Mouse (Mus musculus): ENCODE measurements around the gene Snrnp25. TPM values are rescaled to one million over a fixed set of nuclear protein-coding genes. Genes with fewer than 3 reads are reported as not detected.

Snrnp25 gene
- total RNA-seq, 1 experiment from 2014 or later, result 59.5 TPM

DNA sequence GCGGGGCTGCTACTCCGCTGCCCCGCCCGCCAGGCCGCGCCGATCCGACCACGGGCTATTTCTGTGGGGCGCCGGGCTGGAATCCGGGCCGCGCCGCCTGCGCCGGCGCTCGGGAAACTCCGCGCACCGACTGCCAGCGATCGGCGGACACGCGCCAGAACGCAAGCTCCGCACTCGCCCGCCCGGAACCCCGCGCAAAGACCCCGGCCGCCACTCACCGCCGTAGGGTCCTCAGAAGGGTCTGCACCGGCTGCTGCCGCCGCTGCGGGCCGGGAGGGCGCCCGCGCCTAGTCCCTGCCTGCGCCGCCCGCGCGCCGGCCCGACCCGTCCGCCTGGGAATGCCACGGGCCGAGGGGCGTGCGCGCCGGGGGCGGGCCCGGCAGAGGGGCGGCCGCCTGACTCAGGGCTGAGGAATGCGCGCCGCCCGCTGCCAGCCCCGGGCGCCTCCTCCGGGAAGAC is 16.8 kb downstream of the Snrnp25 start, which contains the start of gene Rhbdf1:
Rhbdf1 (minus strand) TSS at position 350 of the 459 bp plus-strand sequence.
- no peak for ATAC-seq (replicated peaks; ENCODE audit: low read depth, poor library complexity, severe bottlenecking)

DNA sequence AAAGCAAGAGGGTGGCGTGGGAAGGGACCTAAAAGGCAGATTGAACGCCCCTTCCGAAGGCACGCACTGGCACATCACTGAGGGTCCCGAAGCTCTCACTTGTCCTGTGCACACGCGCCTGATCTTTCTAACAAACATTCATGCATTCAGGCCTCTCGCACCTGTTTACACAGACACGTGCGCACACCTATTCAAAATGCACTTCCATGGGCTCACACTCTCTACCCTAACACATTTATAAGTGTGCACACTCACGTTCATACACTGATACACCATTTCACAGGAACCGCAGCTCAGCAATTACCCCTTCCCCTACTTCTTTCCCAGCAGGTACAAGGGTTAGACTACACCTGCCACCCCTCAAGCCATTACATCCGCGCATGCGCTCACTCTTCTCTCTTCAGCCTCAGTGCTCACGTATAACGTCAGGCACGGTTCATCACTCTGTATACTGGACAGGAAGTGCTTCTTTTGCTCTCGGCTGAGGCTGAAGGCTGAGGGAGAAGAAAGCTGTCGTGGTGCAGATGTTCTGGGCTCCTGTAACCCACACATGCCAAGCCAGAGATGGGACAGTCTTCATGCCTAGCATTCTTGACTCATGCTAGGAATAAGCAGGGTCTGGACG is 17.5 kb downstream of the Snrnp25 start:
- no peak for ATAC-seq (replicated peaks; ENCODE audit: low read depth, poor library complexity, severe bottlenecking)

DNA sequence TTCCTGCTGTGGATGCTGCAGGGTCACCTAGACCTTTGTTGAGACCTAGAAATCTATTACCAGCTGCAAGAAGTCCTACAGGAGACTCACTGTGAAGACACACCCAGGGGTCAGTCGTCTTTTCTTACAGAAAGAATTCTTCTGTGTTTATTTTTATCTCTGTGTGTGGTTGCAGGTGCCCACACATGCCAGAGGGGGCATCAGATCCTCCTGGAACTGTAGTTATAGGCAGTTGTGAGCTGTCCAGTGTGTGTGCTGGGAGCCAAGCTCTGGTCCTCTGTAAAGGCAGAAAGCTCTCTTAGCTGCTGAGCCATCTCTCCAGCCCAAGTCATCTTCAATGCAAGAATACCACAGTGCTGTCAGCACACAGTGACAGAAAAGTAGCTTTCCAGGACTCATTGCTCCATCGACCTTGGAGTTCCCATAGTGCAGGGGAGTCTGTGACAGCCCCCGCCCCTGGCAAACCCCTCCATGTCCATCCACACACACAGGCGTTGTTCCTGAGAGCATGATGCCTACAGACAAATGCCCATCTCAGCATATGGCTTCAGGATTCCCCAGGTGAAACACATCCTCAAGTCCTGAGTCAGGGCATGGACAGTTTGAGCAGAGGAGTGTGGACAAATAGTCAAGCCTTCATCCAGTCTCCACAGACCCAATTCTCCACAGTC is 18.2 kb downstream of the Snrnp25 start:
- ATAC-seq (replicated peaks; ENCODE audit: low read depth, poor library complexity, severe bottlenecking), result no peak

DNA sequence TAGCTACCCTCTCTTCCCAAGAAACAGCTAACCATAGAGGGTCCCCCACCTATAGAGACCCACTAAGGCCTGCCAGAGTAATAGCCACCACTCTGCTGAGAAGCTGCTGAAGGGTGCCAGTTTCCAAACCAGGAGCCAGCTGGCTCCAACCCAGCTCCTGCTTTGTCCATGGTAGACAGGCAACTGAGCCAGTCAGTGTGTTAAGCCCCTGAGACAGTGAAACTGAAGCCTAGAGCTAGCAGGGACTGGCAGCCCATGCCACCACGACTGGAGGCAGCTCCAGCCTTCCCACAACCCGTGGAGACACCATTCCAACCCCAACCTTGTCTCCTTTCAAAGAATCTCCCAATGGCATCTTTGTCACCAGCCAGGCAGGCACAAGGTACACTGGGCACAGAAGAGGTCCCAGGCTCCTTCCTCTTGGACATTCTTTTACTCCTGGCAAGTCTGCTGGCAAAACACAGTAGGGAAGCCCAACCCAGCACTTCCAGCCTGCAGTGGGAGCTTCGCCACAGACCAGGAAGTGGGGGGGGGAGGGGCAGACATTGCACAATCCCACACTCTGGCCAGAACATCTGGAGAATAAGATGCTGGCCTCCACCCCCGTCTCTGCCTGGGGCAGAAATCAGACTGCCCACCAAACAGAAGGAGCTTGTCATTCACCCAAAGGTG is 19.4 kb downstream of the Snrnp25 start:
- ATAC-seq (replicated peaks; ENCODE audit: low read depth, poor library complexity, severe bottlenecking), result peak; percentile 31

DNA sequence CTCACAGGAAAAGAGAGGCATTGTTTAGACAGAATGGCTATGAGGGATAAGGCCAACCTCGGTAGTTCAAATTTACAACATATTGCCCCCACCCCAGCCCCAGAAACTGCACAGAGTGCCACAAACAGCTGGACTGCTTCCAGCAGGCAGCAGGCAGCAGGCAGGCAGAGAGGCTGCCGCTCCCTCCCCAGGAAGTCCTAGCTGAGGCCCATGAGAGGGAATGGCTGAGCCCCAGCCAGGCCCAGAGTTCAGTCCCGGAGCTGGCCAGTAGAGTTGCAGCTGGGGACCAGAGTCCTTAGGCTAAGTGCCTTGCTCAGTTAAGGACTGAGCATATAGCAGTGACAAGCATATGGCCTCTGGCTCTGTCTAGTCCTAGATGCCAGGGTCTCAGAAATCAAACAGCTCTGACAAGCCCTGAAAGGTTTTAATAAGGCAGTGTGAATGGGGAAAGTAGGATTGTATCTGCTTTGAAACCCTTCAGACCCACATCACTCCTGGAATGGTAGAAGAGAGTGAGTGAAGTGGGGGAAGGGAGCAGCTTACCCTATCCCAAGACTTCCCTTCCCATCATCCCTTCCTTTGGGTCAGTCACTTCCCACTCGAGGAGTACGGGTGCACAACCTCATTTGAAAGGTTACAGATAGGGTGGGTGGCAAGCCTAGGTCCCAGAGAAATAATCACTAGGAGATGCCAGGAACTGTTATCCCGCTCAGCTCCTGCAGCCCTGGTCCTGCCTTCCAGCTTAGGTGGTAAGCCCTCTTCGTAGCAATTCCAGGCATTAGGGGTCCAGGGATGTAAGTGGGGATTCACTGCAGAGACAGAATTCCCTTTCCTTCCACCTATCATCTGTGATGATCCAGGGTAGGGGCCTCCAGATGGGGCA is 20.2 kb downstream of the Snrnp25 start:
- peak; percentile 10; the same call in 1 of the 2 replicates for ATAC-seq (replicated peaks; ENCODE audit: low read depth, poor library complexity, severe bottlenecking)

DNA sequence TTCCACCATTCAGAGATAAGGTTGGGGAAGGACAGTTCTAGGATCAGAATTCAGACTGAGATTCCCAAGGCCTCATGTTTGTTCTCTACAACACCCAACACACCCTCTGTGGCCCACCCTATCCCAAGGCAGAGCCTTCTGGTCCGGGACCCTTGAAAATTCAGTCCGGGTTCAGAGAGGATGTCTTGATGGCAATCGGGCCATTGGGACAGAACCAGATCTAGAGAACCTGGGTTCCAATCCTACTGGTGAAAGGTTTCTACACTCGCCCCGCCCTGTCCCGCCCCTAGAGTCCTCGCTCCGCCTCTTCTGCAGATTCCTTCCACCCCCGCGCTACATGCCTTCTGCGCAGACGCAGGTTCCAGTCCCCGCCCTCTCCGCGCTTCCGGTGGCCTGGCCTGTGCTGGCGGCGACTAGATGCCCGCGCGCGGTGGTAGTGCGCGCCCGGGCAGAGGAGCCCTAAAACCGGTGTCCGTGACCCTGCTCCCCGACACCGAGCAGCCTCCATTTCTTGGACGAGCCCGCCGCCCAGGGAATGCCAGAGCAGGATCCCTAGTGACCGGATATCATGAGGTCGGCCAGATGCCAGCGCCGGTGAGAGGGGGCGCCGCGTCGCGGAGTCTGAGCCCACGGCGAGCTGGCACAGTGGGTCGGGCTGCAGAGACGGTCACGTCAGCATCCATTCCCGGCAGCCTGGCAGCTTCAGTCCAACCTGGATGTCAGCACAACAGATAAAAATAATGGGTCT is 21.1 kb downstream of the Snrnp25 start, which contains the start of gene Mpg:
Mpg (plus strand) TSS at position 382 of the 748 bp plus-strand sequence.
- peak; percentile 72 for ATAC-seq (replicated peaks; ENCODE audit: low read depth, poor library complexity, severe bottlenecking)

DNA sequence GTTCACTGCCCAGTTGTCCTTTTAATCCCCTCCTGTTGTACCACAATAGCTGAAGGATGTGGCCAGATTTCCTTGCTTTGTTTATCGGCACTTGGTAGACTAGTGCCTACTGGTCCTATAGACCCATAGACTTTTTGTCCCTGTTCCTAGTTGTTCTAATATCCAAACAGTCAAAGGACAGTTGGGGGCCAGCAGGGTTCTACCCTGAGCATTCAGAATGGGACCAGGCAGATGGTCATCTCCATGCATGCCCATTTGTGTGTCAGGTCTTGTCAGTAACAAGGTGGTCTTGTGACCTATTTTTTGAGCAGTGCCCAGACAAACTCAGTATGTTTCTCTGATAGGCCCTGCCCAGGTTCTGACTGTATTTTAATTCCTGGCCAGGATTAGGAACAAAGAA is 21.8 kb downstream of the Snrnp25 start:
- no peak for ATAC-seq (replicated peaks; ENCODE audit: low read depth, poor library complexity, severe bottlenecking)

DNA sequence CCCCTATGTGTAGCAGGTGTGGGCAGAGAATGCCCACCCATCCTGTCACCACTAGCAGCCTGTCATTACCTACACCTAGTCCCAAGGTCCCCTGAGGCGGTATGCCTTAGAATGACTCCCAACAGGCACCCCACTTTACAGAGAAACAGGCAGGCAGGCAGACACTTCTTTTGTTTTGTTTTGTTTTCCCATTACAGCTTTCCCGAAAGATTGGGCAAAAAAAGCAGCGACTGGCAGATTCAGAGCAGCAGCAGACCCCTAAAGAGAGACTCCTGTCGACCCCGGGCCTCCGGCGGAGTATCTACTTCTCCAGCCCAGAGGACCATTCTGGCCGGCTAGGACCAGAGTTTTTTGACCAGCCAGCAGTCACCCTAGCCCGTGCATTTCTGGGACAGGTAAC is 22.3 kb downstream of the Snrnp25 start:
- no peak for ATAC-seq (replicated peaks; ENCODE audit: low read depth, poor library complexity, severe bottlenecking)

DNA sequence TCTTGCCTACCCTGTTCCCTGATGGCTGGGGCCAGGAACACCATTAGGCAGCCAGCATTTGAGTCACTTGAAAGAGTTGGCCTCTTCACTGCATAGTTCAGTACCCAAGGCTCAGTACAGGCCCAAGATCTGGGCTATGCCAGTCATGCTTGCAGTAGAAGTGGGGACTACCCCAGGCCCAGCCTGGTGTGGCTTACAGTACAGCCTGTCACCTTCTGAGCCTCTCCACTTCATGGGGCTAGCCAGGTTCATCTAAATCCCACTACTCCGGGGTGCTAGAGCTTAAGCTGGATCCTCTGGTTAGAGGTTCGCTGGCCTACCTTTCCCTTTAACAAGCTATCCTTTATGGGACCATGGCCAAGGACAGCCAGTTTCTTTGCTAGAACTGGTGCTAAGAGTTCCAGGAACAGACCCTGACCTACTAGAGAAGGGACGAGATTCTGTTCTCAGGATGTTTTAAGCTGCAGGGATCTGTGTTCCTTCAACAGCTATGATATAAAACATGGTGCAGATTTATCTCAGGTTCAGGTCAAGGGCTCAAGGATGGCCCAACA is 23.2 kb downstream of the Snrnp25 start:
- ATAC-seq (replicated peaks; ENCODE audit: low read depth, poor library complexity, severe bottlenecking), result no peak

DNA sequence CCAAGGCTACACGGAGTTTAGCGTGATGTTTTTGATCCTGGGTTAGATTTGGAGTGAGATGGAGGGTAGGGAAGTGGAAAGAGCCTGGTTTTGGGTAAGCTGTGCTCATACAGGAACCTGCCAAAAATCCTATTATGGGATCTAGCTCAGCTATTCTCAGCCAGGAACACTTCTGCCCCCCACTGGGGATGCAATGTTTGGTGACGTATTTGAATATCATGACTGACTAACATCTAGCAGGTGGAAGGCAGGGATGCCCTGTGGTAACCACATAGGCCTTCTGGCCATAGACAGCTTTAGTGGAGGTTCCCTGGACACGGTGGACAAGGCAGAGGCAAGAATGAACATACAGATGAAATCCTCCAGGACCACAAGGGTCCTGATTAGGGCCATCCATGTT is 25.0 kb downstream of the Snrnp25 start:
- ATAC-seq (replicated peaks; ENCODE audit: low read depth, poor library complexity, severe bottlenecking), result no peak

DNA sequence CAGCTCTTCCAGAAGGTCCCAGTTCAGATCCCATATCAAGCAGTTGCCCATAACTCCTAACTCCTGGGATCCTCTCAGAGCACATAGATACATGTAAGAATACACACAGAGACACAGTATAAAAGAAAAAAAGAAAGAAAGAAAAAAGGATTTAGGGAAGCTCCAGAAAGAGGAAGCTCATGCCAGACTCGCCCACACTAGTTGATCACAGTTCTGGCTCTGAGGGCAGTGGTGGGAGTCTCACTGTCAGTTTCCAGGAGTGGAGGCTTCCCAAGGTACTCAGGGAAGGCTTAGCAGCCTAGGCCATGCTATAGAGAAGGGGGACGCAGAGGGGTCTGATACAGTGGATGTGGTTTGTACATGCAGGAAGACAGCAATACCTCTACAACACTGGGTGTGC is 25.9 kb downstream of the Snrnp25 start:
- no peak; the same call in 1 of the 2 replicates for ATAC-seq (replicated peaks; ENCODE audit: low read depth, poor library complexity, severe bottlenecking)

DNA sequence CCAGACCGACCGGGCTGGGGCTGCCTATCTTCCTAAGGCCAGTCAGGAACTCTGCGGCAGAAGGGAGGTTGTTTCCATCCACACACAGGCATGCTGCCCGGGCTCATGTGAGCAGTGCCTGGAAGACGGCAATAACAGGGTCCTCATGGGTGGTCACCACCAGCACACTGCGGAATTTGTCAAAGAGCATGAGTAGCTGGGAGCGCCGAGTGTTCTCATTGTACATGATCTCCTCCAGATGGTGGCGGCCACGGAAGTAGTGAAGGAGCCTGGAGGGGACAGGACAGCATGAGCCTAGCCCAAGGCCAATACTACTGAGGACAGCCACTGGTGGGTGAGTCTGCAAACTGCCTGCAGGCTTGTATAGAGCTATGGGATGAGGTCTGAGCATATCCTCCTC is 27.6 kb downstream of the Snrnp25 start:
- ATAC-seq (replicated peaks; ENCODE audit: low read depth, poor library complexity, severe bottlenecking), result no peak

DNA sequence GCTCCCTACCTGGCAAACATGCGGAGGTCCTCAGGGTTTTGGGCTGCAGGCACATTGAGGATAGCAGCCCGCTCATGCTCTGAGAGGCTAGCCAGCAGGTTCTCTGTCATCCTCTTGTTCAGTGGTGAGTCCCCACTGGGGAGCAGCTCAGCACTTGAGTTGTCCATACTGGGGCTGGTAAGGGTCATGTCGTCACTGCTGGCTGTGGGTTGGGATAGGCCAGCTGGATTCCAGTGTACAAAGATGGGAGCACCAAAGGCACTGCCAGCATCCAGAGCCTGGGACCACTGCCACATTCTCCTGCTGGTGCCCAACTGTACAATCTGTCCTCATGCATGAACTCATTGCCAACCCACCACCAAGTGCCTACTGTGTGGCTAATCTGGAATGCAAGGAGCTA is 28.7 kb downstream of the Snrnp25 start:
- ATAC-seq (replicated peaks; ENCODE audit: low read depth, poor library complexity, severe bottlenecking), result no peak

DNA sequence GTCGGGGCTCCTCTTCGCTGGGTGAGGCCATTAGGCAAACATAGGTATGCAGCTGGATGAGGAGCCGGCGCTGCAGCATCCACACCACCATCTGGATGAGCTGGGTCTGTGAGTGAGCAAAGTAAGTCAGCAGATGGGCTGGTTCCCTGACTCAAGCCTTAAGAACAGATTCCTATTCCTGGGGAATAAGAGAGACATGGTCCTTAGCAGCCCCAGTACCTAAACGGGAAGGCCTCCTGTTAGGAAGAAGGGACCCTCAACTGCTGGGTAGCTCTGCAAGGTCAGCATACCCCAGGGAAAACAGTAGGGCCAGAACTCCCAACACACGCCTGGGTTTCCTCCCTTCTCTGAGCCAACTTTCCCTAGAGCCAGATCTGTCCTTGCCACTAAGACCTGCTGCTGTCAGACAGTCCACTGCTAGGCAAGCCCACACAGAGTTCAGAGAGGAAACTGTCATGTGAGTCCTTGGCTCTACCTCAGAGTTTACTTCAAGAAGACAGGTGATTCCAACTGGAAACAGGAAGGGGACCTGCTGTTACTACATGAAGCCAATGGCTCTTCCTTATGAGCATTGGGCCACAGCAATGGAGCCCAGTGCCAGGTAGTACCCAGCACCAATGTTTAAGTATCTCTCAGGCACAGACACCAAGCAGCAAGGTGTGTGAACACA is 29.7 kb downstream of the Snrnp25 start:
- ATAC-seq (replicated peaks; ENCODE audit: low read depth, poor library complexity, severe bottlenecking), result no peak

DNA sequence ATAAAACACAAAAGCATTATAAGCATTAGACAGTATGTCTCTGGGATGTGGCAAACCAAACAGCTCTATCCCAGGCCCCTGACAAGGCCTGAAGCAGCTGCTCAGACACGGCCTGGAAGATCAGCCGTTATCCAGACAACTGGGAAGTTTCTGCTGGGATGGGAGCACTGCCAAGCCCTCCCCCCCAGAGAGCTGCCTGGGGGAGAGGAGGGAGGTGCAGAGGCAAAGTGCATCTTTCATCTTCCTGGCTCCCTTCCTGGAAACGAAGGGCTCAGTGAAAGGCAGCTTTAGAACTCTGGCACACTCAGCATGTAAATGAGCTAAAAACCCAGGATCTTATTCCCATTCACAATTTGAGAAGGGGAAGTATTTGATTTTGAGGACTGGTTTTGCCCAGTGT is 30.4 kb downstream of the Snrnp25 start:
- ATAC-seq (replicated peaks; ENCODE audit: low read depth, poor library complexity, severe bottlenecking), result no peak

DNA sequence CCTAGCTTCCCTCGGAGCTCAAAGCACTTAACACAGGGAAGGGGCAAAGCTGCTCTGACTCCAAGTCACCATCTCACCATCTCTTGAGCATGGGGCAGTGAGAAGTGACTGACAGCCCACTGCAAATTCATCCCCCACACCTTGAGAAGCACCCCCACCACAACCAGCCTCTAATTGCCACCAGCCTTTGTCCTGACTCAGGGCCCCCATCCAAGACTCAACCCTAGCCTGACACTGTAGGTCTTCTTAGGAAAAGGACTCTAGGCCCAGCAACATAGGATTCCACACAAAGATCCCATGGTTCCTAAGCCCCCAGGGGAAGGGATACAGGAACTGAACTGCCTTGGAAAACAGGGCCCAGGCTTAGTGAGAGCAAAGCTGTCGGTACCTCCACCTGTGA is 30.9 kb downstream of the Snrnp25 start:
- no peak for ATAC-seq (replicated peaks; ENCODE audit: low read depth, poor library complexity, severe bottlenecking)

DNA sequence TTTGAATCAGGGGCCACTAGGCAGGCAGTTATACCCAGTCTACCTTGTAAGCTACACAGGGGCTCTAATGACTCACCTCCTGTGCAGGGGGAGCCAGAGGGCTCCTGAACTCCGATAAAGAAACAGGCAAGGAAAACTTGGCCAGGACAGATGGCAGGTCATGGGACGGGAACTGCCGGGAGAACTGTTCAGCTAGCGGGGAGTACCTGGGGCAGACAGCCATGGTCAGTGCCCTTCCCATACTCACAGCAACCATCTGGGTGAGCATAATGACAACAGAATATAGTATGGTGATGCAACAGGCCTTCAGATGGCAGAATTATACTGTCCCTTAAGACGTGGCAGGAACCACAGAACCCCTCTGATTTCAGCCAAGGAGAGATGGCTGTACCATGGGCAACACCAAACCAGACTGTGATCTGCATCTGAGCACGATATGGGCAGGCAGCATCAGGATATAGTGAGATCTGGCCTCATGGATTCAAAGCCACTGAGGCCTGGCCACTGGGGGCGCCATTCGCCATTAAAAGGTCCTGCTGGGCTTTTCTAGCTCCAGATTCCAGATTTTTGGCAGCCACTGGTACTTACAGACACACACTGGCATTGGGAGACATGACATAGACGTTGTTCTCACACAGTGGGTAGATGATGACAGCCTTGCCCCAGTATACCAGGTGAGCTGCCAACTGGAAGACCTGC is 31.6 kb downstream of the Snrnp25 start:
- peak; percentile 55 for ATAC-seq (replicated peaks; ENCODE audit: low read depth, poor library complexity, severe bottlenecking)

DNA sequence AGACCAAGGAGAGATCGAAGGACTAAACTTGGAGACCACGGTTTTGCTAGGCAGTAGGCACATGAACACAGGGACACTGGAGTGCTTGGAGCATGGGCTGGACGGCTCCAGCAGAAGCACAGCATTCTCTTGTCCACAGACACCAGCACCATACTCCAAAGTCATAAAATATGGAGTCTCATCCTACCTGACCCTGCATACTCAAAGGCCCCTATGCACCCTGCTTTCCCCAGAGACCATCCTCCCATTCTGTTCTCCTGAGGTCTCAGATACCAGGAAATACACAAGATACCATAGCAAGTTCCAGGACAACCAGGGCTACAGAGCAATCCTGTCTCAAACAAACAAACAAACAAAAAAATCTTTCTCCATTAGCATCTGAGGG is 32.2 kb downstream of the Snrnp25 start:
- no peak for ATAC-seq (replicated peaks; ENCODE audit: low read depth, poor library complexity, severe bottlenecking)

Measured in common myeloid progenitor, adult 5-6 weeks (primary cell).